Mouse (Mus musculus) forebrain, embryonic 15.5 days (tissue): ENCODE results near the gene Tcp1. TPM values are rescaled to one million over a fixed set of nuclear protein-coding genes. Genes with fewer than 3 reads are reported as not detected.
A peak's percentile ranks its signal among the peaks of the same experiment; 100 is the strongest.

Experiments
- ATAC-seq: fragments of 200-750 bp; cut with Nextera tagmentation; replicated peaks from 2 replicates; pipeline ENCODE4 v1.8.0; 2017; ENCODE audit warnings: mild to moderate bottlenecking, moderate TSS enrichment, moderate library complexity
- H3K27ac ChIP-seq: fragments of 300-500 bp; sonication (generic); replicated peaks from 2 replicates; pipeline ENCODE4 v1.5.1; 2015; ENCODE audit warnings: mild to moderate bottlenecking, inconsistent platforms
- H3K27me3 ChIP-seq: fragments of 300-500 bp; sonication (generic); 2 replicates; pipeline ENCODE4 v1.6.1; 2015; ENCODE audit warnings: inconsistent platforms
- H3K36me3 ChIP-seq: fragments of 300-500 bp; sonication (generic); 2 replicates; pipeline ENCODE4 v1.6.1; 2015; ENCODE audit warnings: mild to moderate bottlenecking, inconsistent platforms
- H3K4me1 ChIP-seq: fragments of 300-500 bp; sonication (generic); 2 replicates; pipeline ENCODE4 v1.6.1; 2015; ENCODE audit warnings: inconsistent platforms
- H3K4me2 ChIP-seq: fragments of 300-500 bp; sonication (generic); replicated peaks from 2 replicates; pipeline ENCODE4 v1.6.1; 2015; ENCODE audit warnings: mild to moderate bottlenecking, inconsistent platforms
- H3K4me3 ChIP-seq: fragments of 300-500 bp; sonication (generic); 2 replicates; pipeline ENCODE4 v1.5.1; 2015; ENCODE audit warnings: mild to moderate bottlenecking, inconsistent platforms
- H3K9ac ChIP-seq: fragments of 300-500 bp; sonication (generic); replicated peaks from 2 replicates; pipeline ENCODE4 v1.6.1; 2015; ENCODE audit warnings: mild to moderate bottlenecking, inconsistent platforms
- H3K9me3 ChIP-seq: fragments of 300-500 bp; sonication (generic); 2 replicates; pipeline ENCODE4 v1.6.1; 2016; ENCODE audit warnings: inconsistent platforms
- WGBS: fragments of 180-500 bp; shearing (Covaris S2); methylation state at CpG from one replicate; pipeline ENCODE4 v1.1.7; 2015; ENCODE audit warnings: mixed read lengths; 5-methylcytosine and 5-hydroxymethylcytosine counted together
- polyA plus RNA-seq: library from polyadenylated mRNA; unstranded; fragments of >200 nt; fragmentation: Nextera tagmentation; extraction: Ambion mirVana; gene quantifications from 2 replicates; pipeline ENCODE4 v1.2.1, GENCODE M21; 2015

Gene Tcp1
- polyA plus RNA-seq: 425 and 442 TPM in 2 replicates

DNA sequence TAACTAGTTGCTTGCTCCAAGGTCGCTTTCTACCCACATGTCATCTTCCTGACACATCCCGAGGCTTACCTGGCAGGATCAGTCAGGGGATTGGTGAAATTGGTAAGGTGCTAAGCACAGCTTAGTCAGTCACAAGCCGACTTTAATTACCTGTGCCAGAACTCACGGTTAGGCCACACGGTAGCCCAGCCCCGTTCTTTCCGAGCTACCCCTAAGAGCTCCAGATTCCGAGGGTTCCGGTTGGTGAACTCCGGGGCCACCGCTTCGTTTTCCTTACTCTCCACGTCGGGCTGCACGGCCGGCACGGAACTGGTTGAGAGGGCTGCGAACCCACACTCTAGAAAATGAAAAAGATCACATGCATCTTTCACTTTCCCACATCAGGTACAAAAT, at the start of gene Tcp1:
Gene Tcp1, plus strand, starts transcription at position 214 of the 393 bp plus-strand sequence.
- peak within 1 kb of the TSS; percentile 88 for H3K4me2 ChIP-seq
- 1% methylated on average over 18 of the region's 18 CpGs for WGBS

DNA sequence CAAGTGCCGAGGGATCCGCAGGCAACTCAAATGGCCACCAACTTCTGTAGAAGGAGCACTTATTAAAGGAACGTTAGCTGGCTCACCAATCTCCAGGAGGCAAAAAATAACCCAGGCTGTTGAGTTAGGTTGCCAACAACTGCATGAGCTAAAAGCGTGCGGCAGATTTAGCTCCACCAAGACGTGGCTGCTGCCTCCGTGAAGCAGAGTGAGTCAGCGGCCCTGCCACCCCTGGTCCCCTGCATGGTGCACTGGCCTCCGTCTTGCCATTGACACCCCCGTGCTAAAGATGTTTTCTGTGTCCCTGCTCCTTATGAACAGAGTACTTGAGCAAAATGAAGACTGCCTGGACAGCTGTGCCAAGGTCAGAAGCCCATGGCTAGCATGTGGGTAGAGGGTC, 48.6 kb upstream of the Tcp1 start:
- H3K9ac ChIP-seq: no peak overlapping the region
- no peak overlapping the region for H3K4me3 ChIP-seq
- H3K36me3 ChIP-seq: no peaks in the 10 kb centered on the region
- no peak overlapping the region for H3K4me2 ChIP-seq
- H3K27ac ChIP-seq: no peak overlapping the region
- H3K27me3 ChIP-seq: no peaks in the 10 kb centered on the region
- no peak for ATAC-seq
- 76% methylated on average over 10 of the region's 10 CpGs for WGBS
- no peaks in the 10 kb centered on the region for H3K9me3 ChIP-seq
- no peaks in the 10 kb centered on the region for H3K4me1 ChIP-seq

More for the DNA sequence above, at the start of gene Tcp1:
- H3K9me3 ChIP-seq: no peaks in the 10 kb centered on the region
- H3K36me3 ChIP-seq: peaks cover 57% of the 10 kb centered on the region
- ATAC-seq: peak; percentile 0; the same call in 1 of the 2 replicates
- H3K9ac ChIP-seq: peak within 1 kb of the TSS; percentile 93
- H3K4me1 ChIP-seq: peaks cover 20% of the 10 kb centered on the region
- no peaks in the 10 kb centered on the region for H3K27me3 ChIP-seq
- H3K27ac ChIP-seq: peak within 1 kb of the TSS; percentile 88
- peak within 1 kb of the TSS; percentile 77 for H3K4me3 ChIP-seq

DNA sequence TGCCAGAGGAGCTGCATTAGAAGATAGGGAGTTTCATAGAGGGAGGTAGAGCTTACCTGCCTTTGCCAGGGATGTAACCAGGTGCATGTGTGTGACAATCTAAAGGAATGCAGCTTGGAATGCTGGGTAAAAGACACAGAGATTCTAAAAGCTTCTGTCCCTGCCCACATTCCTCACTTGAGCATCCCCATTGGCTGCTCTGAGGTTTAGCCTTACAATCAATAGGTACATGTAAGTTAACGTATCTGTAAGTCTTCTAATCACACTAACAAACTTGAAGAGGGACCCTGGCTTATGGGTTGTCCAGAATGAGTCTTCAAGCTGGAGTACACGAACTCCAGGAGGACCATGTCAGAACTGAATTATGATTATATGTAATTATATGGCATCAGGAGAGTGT, 47.5 kb upstream of the Tcp1 start, which contains the start of gene Mas1:
Gene Mas1, minus strand, starts transcription at position 101 of the 400 bp plus-strand sequence.
- H3K4me2 ChIP-seq: no peak within 1 kb of the TSS
- no peak within 1 kb of the TSS for H3K9ac ChIP-seq
- WGBS: 66% methylated on average over 2 of the region's 2 CpGs
- H3K9me3 ChIP-seq: no peaks in the 10 kb centered on the region
- no peaks in the 10 kb centered on the region for H3K4me1 ChIP-seq
- no peak for ATAC-seq
- H3K4me3 ChIP-seq: no peak within 1 kb of the TSS
- no peaks in the 10 kb centered on the region for H3K36me3 ChIP-seq
- no peak within 1 kb of the TSS for H3K27ac ChIP-seq
- H3K27me3 ChIP-seq: no peaks in the 10 kb centered on the region

DNA sequence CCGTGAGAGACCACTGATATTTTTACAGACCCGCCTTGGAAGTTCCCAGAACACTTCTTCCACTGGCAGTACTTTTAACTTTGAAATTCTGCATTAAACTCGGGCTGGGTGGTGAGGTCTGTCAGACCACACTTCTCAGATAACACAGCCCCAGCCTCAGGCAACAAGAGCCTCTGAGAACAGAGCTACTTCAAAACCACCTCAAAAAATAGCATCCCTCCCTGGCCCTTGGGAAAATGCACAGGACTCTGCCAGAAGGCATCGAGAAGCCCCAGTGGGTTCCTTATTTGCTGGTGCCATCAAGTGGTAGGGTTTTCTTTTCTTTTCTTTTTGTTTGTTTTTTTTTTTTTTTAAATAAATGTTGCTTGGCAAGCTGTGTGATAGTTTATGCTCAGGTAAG, 46.9 kb upstream of the Tcp1 start:
- no peak overlapping the region for H3K4me2 ChIP-seq
- WGBS: 49% methylated on average over 4 of the region's 4 CpGs
- no peak overlapping the region for H3K4me3 ChIP-seq
- no peaks in the 10 kb centered on the region for H3K4me1 ChIP-seq
- H3K9ac ChIP-seq: no peak overlapping the region
- H3K36me3 ChIP-seq: no peaks in the 10 kb centered on the region
- no peak for ATAC-seq
- H3K27me3 ChIP-seq: no peaks in the 10 kb centered on the region
- no peaks in the 10 kb centered on the region for H3K9me3 ChIP-seq
- no peak overlapping the region for H3K27ac ChIP-seq

DNA sequence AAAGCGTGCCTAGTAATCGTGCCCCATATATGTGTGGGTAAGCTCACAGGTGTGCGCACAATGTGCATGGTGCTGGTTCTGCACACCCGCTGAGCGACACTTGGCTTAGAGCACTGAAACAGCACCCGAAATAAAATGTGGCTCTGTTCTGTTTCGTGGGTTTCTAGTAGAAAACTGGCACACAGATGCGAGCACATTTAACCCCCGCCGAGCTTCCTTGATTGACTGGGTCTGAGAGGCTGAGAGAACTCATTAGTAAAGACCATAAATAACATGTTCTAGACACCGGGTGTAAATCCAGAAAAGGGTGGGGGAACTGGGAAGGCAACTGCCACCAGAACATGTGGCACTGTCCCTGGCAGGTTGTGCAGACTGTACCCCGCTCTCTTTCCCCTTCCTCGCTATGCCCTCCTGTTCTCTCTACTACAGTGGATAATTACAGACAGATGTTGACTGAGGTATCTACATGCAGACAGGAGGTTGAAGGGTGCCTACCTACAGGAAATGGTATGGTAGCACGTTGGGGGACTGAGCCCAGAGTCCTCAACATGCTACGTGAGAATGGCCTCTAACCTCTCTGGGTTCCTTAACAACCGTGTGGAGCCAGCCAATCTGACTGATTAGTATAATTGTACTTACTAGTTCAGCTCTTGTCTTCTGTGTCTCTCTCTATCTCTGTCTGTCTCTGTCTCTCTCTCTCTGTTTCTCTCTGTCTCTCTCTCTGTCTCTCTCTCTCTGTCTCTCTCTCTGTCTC, 43.0 kb upstream of the Tcp1 start:
- Histone ChIP-seq H3K4me1 (no peaks in the 10 kb centered on the region), H3K9me3 (no peaks in the 10 kb centered on the region), H3K9ac (no peak overlapping the region), H3K27me3 (no peaks in the 10 kb centered on the region), H3K27ac (no peak overlapping the region), H3K4me3 (no peak overlapping the region), H3K36me3 (no peaks in the 10 kb centered on the region), H3K4me2 (no peak overlapping the region)
- ATAC-seq: no peak
- 68% methylated on average over 16 of the region's 16 CpGs for WGBS

DNA sequence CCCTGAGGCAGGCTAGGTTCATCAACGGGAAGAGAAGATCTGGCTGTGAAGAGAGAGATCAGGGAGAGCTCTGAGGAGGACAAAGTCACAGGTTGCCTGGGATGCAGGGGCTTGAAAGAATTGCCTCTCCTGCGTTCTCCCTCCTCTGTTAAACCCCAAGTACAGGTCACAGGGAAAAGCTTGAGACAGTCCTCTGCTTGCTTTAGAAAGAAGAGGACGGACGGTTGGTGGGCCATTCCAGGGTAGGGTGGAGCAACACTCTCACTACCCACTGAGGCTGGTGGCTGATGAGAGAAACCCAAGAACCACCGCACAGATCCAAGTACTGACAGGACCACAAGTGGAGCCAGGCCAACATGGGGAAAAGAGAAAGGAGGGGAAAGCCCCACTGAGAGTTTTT, 39.8 kb upstream of the Tcp1 start, which contains the start of gene Mrgprh:
Gene Mrgprh, plus strand, starts transcription at position 301 of the 400 bp plus-strand sequence.
- 84% methylated on average over 5 of the region's 5 CpGs for WGBS
- ATAC-seq: no peak

DNA sequence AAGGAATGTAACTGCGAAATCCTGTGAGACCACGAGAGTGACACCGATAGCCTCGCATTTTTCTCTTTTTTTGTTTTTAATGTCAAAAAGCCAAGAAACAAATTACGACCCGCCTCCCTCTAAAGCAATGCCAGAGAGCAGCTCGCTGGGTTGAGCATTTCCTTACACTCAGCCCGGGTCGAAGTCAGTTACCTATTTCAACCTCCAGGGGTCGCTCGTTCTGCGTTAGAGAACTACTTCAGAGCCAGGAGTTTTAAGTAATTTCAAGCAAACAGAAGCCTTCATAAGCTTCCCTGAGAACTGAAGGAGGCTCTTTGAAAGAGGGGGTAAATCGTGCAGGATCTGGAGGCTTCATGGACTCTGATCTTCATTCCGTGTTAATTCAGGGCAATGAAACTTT, 35.3 kb upstream of the Tcp1 start:
- H3K4me1 ChIP-seq: peaks cover 4% of the 10 kb centered on the region; the same call in 1 of the 2 replicates
- ATAC-seq: peak; percentile 87; the same call in 1 of the 2 replicates
- no peak overlapping the region for H3K27ac ChIP-seq
- no peaks in the 10 kb centered on the region for H3K36me3 ChIP-seq
- H3K27me3 ChIP-seq: 0 out of 2 replicates have a peak, but pooled peaks cover 4% of the 10 kb centered on the region
- no peak overlapping the region for H3K4me3 ChIP-seq
- WGBS: 5% methylated on average over 14 of the region's 14 CpGs
- H3K9ac ChIP-seq: 0 out of 2 replicates have a peak overlapping the region, but pooled peaks have one; percentile 6
- peak overlapping the region; percentile 16; the same call in 1 of the 2 replicates for H3K4me2 ChIP-seq
- no peaks in the 10 kb centered on the region for H3K9me3 ChIP-seq

More for the DNA sequence above, 39.8 kb upstream of the Tcp1 start, which contains the start of gene Mrgprh:
- H3K9ac ChIP-seq: no peak within 1 kb of the TSS
- H3K36me3 ChIP-seq: no peaks in the 10 kb centered on the region
- H3K27me3 ChIP-seq: 0 out of 2 replicates have a peak, but pooled peaks cover 4% of the 10 kb centered on the region
- H3K4me1 ChIP-seq: peaks cover 4% of the 10 kb centered on the region; the same call in 1 of the 2 replicates
- no peaks in the 10 kb centered on the region for H3K9me3 ChIP-seq
- H3K27ac ChIP-seq: no peak within 1 kb of the TSS
- H3K4me2 ChIP-seq: no peak within 1 kb of the TSS
- no peak within 1 kb of the TSS for H3K4me3 ChIP-seq

DNA sequence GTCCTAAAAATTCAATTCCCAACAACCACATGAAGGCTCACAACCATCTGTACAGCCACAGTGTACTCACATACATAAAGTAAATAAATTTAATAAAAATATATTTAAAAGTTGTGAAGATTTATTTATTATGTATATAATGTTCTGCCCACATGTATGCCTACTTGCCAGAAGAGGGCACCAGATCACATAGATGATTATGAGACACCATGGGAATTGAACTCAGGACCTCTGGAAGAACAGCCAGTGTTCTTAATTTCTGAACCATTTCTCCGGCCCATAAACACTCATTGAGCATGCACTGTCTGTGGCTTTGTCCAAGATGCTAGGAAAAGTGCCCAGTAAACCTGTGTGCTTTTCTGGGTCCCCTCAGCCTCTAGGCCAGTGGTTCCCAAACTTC, 34.3 kb upstream of the Tcp1 start:
- no peak for ATAC-seq
- no peak overlapping the region for H3K27ac ChIP-seq
- 76% methylated on average over 1 of the region's 1 CpGs for WGBS

DNA sequence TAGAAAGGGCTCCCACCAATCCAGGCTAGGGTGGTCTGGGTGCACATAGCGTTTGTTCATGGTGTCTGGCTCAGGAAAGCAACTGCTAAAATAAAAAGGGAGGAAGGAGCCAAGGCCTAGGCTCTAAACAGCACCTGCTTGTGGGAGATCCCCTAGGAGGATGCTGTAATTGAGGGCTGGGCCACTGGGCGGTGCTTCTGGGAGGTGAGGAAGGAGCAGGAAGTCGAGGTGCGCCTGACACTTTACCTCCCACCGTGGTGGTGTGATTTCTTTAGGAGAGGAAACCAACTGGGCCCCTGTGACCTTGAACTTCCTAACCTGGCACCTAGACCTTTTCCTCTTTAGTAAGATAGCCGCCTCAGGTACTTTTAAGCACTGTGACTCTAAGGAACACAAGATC, 28.9 kb upstream of the Tcp1 start:
- no peaks in the 10 kb centered on the region for H3K27me3 ChIP-seq
- 45% methylated on average over 6 of the region's 6 CpGs for WGBS
- no peak overlapping the region for H3K4me3 ChIP-seq
- no peak overlapping the region for H3K4me2 ChIP-seq
- no peaks in the 10 kb centered on the region for H3K9me3 ChIP-seq
- no peak for ATAC-seq
- no peak overlapping the region for H3K27ac ChIP-seq
- H3K9ac ChIP-seq: no peak overlapping the region
- H3K36me3 ChIP-seq: no peaks in the 10 kb centered on the region
- H3K4me1 ChIP-seq: no peaks in the 10 kb centered on the region

More for the DNA sequence above, 34.3 kb upstream of the Tcp1 start:
- Histone ChIP-seq H3K4me2 (no peak overlapping the region), H3K9ac (no peak overlapping the region), H3K27me3 (0 out of 2 replicates have a peak, but pooled peaks cover 4% of the 10 kb centered on the region), H3K36me3 (no peaks in the 10 kb centered on the region), H3K4me1 (peaks cover 4% of the 10 kb centered on the region; the same call in 1 of the 2 replicates), H3K4me3 (no peak overlapping the region), H3K9me3 (no peaks in the 10 kb centered on the region)

DNA sequence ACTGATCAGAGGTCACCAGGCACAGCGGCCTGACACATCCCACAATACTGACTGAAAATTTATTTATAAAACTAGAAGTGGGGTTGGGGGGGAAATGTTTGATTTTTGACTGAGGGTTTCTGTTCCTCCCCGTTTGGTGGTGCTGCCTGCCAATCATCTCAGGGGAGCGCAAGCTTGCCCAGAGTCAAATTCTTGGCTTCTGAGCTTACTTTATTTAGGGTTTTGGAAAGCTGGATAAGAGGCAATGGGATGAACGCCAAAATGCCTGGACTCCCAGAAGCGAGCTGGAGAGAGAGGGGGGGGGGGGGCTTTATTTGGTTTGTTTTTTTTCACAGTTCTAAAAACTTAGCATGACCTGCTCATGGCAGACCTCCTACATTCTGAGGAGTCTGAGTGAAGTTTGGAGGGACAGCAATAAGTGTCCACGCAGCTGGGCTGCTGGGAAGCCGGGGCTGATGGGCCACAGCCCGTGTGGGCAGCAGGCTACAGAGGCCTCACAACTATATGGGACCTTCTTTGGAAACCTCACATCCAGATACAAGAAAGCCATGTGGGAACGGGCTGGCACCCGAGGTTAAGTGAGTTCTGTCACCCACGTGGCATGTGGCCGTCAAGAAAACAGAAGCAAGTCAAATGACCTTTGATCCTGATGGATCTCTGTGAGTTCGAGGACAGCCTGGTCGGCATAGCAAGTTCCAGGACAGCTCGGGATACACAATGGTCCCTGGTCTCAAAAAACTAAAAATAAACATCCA, 28.3 kb upstream of the Tcp1 start:
- no peaks in the 10 kb centered on the region for H3K27me3 ChIP-seq
- no peaks in the 10 kb centered on the region for H3K9me3 ChIP-seq
- H3K4me2 ChIP-seq: no peak overlapping the region
- no peaks in the 10 kb centered on the region for H3K4me1 ChIP-seq
- H3K9ac ChIP-seq: no peak overlapping the region
- WGBS: 82% methylated on average over 15 of the region's 15 CpGs
- no peak overlapping the region for H3K4me3 ChIP-seq
- no peak overlapping the region for H3K27ac ChIP-seq
- no peak for ATAC-seq
- H3K36me3 ChIP-seq: no peaks in the 10 kb centered on the region

DNA sequence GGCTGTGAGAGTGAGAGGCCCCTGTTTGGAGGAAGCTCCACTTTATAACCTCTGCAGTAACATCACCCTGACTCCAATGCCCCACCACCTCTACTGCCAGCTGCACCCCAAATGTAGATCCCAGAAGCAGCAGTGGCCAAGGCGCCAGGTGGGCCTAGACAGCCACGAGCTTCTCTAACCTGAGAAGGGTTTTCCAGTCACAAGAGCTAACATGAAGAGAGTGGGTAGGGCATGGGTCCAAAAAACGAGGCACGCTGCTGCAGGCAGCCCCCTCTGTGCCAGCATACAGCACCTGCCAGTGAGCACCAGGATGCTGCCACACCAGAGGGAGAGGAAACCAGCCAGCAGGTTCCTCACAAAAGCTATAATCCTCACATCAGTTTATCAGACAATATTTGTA, 24.4 kb upstream of the Tcp1 start:
- Histone ChIP-seq H3K27ac (no peak overlapping the region), H3K36me3 (no peaks in the 10 kb centered on the region), H3K27me3 (no peaks in the 10 kb centered on the region), H3K9ac (no peak overlapping the region), H3K4me2 (no peak overlapping the region), H3K4me3 (no peak overlapping the region), H3K4me1 (no peaks in the 10 kb centered on the region), H3K9me3 (no peaks in the 10 kb centered on the region)
- 79% methylated on average over 4 of the region's 4 CpGs for WGBS
- no peak for ATAC-seq

DNA sequence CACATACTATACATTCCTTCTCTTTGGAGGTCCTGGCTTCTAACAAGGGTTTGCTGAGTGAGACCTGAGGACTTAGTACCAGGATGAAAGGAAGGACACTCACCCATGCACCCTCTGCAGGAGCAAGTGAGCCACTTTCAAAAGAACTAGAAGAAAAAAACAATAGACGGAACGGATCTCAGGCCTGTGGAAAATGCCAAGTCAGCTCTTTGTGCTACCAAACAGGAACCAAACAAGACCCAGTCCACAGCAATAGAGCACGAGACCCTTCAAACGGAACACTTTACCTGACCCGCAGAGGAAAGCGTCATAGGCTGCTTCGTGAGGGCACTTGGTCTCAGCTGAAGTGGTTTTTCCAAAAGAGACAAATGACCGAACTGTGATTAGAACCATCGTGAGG, 23.5 kb upstream of the Tcp1 start:
- 90% methylated on average over 9 of the region's 9 CpGs for WGBS
- no peaks in the 10 kb centered on the region for H3K36me3 ChIP-seq
- ATAC-seq: no peak

More for the DNA sequence above, 23.5 kb upstream of the Tcp1 start:
- H3K9me3 ChIP-seq: no peaks in the 10 kb centered on the region
- no peak overlapping the region for H3K27ac ChIP-seq
- H3K27me3 ChIP-seq: no peaks in the 10 kb centered on the region
- H3K4me2 ChIP-seq: no peak overlapping the region
- no peak overlapping the region for H3K9ac ChIP-seq
- no peaks in the 10 kb centered on the region for H3K4me1 ChIP-seq
- H3K4me3 ChIP-seq: no peak overlapping the region
